Mouse (Mus musculus) MEL-GATA-1-ER (cell line): ENCODE measurements around the gene Atxn1.

Source experiments
- DNase-seq: peaks from one replicate; pipeline ENCODE4 v3.0.0-alpha.2; 2012; ENCODE audit warnings: low read depth; ENCODE audit errors: extremely low read depth

The Atxn1 gene

GRCm38 (mm10) chr13:45685575-45686308, 279.1 kb downstream of the Atxn1 start:
- DNase-seq: no peak

DNA sequence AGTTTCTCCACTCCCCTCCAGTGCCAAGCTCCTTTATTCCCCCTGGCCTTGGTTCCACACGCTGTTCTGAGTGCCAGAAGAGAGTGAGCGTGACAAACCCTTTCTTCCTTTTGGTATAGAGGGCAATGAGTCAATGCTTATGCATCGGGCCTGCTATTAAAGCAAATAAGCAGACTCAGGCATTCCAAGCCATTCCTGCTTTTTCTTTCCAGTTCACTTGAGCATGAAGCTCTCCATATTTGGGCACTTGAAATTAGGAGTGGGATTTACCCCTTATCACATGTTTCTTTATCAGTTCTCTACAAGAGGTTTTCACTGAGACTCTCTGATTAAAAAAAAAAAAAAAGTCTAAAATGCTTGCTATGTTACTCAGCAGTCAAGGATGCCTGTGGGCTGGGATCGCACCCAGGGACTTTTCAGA, 279.9 kb downstream of the Atxn1 start:
- DNase-seq: no peak

DNA sequence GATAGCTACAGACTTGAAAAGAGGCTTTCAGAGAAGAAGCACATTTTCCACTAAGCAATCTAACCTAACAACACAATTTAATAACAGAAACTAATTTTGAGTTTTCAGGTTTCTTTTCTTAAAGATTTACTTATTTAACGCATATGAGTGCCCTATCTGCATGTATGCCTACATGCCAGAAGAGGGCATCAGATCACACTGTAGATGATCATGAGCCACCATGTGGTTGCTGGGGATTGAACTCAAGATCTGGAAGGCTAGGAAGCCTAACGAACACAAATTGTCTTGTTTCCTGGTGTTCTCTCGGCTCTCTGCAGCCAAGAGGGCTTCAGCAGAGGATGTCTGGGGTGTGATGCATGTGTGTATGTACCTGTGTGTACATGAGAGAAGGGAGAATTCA, 280.8 kb downstream of the Atxn1 start:
- DNase-seq: no peak

DNA sequence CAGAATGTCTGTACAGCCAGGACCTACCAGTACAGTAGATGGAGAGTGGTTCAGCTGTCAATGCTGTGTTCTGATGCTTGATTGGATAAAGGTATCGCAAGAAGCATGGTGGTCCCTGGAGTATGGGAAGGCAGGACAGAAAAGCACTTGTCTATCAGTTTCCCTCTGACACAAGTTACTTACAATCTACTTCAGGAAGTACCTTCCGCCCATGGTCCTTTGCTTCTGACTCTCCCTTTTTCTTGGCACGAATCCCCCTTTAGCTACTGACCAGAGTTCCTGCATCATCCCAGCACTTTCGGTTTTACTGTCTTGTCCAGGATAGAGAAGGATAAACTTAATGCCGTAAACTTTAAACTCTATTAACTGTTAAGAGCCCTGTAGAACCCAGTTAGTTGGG, 283.6 kb downstream of the Atxn1 start:
- no peak for DNase-seq

- no peak for DNase-seq
Observed at GRCm38 (mm10) chr13:45680651-45681050, 284.2 kb downstream of the Atxn1 start.

GRCm38 (mm10) chr13:45679096-45679495, 285.7 kb downstream of the Atxn1 start:
- DNase-seq: no peak

GRCm38 (mm10) chr13:45672628-45673027, 292.2 kb downstream of the Atxn1 start:
- DNase-seq: no peak

- DNase-seq: no peak
Observed at GRCm38 (mm10) chr13:45669969-45670368, 294.8 kb downstream of the Atxn1 start.

- no peak for DNase-seq
Observed at GRCm38 (mm10) chr13:45662852-45663251, 302.0 kb downstream of the Atxn1 start.

- no peak for DNase-seq
Observed at GRCm38 (mm10) chr13:45662216-45662615, 302.6 kb downstream of the Atxn1 start.

DNA sequence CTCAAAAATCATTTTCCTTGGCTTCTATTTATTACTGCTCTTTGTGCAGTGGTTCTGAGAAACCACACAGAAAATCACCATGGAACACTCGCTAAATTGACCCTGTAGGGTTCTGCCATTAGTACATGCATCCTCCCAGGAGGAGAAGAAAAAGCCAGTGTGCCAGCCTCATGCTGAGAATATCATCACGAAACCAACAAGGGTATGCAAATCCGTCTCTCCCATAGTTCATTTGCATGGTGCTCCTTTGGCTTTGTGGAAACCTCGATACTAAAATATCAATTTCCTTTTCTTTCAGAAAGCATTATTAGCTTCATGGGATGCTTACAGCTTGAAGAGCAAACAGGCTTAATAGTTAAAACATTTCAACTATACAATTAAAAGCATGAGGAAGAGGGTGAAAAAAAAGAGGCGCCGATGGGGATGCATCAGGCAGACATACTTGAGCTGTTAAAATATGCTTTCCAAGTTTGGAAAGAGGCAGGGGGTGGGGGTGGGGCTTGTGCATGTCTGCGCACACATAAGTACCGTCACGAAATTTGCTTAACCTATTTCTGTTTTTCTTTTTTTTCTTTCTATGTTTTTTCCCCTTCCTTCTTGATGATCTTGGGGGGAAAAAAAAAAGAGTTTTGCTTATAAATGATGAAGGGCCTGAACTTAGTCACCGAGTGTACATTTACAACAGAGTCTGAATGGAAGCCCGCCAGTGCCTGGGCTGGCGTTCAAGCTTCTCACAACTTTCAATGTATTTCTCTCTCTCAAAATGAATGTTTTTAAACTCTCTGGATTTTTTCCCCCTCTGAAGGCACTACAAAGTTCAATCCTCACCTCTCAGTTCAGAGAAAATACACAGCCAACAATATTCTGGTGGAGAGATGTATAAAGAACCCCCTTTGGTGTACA, 303.3 kb downstream of the Atxn1 start:
- no peak for DNase-seq

- no peak for DNase-seq
Observed at GRCm38 (mm10) chr13:45659813-45660212, 305.0 kb downstream of the Atxn1 start.

DNA sequence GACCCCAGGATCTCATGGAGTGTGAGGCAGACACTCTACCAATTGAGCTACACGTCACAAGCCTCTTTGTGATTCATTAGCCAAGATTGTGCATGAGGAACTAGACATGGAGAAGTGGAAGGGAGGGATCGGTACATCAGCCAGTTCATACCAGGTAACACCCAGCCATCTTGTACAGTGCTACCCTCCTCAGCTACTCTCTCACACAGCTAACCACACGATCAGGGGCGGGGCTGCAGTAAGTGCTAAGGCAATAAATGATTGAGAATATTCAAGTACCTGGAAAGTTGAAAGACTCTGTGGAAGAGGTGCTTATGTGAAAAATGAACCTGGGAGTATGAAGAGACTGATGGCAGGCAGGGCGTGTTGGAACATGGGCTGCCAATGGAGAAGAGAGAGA, 306.5 kb downstream of the Atxn1 start:
- DNase-seq: no peak

GRCm38 (mm10) chr13:45657176-45657575, 307.6 kb downstream of the Atxn1 start:
- no peak for DNase-seq

GRCm38 (mm10) chr13:45651652-45652241, 313.1 kb downstream of the Atxn1 start:
- DNase-seq: no peak

DNA sequence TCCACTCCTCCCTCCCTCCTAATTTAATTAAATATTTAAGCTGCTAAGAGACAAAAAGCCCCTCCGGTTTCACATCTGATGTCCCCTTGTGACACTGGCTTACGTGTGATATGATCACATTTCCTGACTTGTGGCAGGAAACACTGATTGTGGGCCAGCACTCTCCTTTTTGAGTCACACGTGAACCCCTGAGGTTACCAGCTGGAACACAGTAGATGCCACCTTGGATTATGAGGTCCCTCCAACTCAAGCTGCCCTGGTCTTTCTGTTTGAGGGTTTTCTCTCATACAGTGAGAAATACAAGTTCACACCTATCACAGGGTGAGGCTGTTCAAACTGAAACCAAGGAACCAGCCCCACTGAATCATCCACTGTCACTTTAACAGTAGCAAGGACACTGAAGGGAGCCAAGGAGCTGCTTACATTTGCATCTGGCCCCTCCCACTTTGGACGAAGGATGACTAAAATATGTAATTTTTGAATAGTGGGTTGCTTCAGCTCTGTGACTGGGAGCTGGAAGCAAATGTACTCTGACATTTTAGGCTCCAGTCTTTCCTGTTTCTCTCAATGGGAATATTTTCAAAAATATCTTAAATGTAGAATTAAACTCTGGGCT, 315.5 kb downstream of the Atxn1 start:
- DNase-seq: no peak

DNA sequence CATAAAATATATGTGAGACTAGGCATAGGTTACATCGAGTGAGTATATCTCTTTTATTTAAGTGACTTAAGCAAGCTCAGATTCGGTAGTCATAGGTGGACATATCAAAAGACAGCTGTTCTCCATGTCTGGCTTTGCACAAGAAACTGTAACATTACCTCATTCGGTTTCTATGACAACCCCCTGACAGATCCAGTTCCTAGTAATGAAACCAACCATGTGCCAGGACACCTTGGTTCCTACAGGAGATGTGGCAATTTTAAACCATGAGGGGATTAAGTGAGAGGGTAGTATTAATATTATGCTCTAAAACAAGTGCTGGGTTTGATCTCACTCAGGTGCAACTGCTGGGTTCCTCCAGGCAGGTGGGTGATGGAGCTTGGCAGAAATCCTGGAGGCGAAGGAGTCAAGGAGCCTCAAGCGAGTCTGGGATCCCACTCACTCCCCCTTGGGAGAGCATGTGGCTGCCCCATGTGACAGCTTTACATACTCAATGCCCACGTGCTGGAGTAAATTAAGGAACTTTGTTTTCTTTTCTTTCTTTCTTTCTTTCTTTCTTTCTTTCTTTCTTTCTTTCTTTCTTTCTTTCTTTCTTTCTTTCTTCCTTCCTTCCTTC, 320.9 kb downstream of the Atxn1 start:
- no peak for DNase-seq

DNA sequence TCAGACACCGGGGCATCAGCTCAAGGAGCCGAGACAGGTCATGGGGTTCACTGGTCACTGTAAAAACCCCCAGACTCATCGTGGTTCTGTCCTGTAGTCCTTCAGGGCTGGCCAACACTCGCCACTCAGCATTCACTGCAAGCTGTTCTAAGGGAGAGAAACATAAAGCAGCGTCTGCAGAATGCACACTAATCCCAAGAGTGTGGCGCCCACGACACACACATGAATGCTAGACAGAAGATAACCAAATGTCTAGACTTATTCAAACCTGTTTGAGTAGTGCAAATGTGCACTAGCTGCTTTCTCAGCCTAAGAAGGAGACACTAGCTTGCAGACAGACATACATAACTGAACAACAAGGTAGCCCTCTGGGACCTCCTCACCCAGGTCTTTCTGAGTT, 321.9 kb downstream of the Atxn1 start:
- DNase-seq: no peak

DNA sequence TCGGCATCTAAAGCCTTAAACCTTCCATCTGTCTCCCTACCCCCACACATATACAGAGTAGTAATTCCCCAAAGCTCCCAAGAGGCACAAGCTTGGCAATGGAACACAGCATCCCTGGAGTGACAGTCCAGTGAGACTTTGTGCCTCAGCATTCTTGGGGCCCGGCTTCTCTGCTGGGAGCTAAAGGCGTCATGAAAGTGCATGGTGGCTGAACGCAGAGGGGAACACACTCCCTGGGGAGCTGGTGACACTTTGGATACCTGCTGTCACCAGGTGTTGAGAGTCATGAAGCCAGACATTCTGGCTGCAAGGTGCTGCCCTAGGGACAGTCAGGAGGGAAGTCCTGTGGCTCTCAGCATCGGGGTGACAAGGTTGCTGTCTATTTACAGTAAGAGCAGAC, 324.4 kb downstream of the Atxn1 start:
- DNase-seq: no peak

DNA sequence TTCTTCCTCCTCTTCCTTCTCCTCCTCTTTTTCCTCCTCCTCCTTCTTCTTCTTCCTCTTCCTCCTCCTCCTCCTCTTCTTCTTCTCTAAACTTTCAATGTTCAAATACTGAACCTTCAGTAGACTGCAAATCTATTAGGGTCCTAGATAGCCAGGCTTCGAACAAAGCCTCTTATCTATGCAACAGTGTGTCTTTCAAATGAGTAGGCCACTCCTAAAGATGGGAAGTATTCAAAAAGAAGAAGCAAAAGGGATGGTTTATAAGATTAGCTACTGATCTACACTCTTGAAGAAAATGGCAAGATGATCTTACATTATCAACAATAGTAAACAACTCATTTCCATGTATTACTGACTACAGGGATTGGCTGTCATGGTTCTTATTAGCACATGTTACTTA, 326.5 kb downstream of the Atxn1 start:
- peak; percentile 30 for DNase-seq

GRCm38 (mm10) chr13:45637324-45637723, 327.5 kb downstream of the Atxn1 start:
- peak; percentile 18 for DNase-seq
